Mouse (Mus musculus): ENCODE results near the gene Antxrl. TPM values are rescaled to one million over a fixed set of nuclear protein-coding genes. Genes with fewer than 3 reads are reported as not detected.
A peak's percentile ranks its signal among the peaks of the same experiment; 100 is the strongest.

Gene Antxrl
- polyA plus RNA-seq, 1 experiment from 2014 or later, result not detected

DNA sequence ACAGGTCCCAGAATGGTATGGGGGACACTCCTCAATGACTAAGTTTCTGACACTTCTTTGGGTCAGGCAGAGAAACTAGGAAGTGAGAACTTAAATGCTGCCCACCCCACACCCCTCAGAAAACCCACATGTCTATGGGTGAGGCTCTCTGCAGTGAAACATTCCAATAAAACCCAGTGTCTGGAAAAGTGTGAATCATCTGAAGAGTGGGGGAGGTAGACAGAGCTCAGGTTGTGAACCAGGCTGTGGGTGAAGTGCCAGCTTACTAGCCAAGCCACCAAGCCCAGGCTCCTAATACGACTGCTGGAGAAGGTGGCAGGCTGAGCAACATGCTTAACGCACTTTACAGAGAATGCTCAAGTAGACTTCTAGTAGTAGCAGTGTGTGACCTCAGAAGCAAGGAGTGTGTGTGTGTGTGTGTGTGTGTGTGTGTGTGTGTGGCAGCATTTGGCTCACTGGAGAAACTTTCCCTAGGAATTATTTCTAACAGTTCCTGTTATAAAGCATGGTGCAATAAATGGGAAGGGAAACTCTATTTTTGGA, 35.4 kb downstream of the Antxrl start:
- H3K9me3 ChIP-seq (ENCODE audit: control insufficient read depth, low read length), result no peaks in the 10 kb centered on the region
- no peak for ATAC-seq (ENCODE audit: low read depth)
- 85% methylated on average over 2 of the region's 2 CpGs for WGBS
- no peak overlapping the region for H3K4me2 ChIP-seq (ENCODE audit: low read depth, low read length)
- no peaks in the 10 kb centered on the region for H3K4me1 ChIP-seq (ENCODE audit: control insufficient read depth, insufficient read depth, low read length)
- H3K27ac ChIP-seq (replicated peaks; ENCODE audit: low read depth, low read length), result no peak overlapping the region
- no peak for DNase-seq (ENCODE audit: low spot score)
- H3K27me3 ChIP-seq (replicated peaks; ENCODE audit: control insufficient read depth, insufficient read depth, low read length), result no peaks in the 10 kb centered on the region
- H3K9ac ChIP-seq (ENCODE audit: low read depth, low read length), result no peak overlapping the region
- no peaks in the 10 kb centered on the region for H3K36me3 ChIP-seq (ENCODE audit: control insufficient read depth, insufficient read depth, low read length)
- H3K4me3 ChIP-seq (ENCODE audit: low read depth, low read length), result no peak overlapping the region

DNA sequence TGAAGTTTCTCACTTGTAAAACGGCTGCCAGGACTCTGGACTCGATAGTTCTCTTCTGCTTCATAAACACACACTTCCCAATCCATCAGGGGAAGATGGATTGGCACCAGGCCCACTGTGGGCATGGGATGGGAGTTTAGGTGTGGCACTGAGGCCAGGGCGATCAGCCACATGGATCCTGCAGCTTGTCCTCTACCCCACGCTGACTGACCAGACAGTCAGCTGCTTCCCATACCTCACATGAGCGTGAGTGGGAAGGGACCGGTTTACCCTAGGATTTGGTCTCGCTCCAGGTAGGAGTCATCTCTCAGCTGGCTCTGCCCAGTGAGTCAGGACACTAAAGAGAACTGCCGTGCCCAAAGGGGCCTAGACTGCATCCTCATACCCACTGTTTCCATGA, 37.3 kb downstream of the Antxrl start:
- Histone ChIP-seq H3K27me3 (replicated peaks; ENCODE audit: control insufficient read depth, insufficient read depth, low read length) (no peaks in the 10 kb centered on the region), H3K9me3 (ENCODE audit: control insufficient read depth, low read length) (no peaks in the 10 kb centered on the region), H3K36me3 (ENCODE audit: control insufficient read depth, insufficient read depth, low read length) (no peaks in the 10 kb centered on the region), H3K4me2 (ENCODE audit: low read depth, low read length) (no peak overlapping the region), H3K4me3 (ENCODE audit: low read depth, low read length) (no peak overlapping the region), H3K4me1 (ENCODE audit: control insufficient read depth, insufficient read depth, low read length) (no peaks in the 10 kb centered on the region), H3K9ac (ENCODE audit: low read depth, low read length) (no peak overlapping the region), H3K27ac (replicated peaks; ENCODE audit: low read depth, low read length) (no peak overlapping the region)
- no peak for DNase-seq (ENCODE audit: low spot score)
- no peak for ATAC-seq (ENCODE audit: low read depth)
- WGBS, result 84% methylated on average over 8 of the region's 8 CpGs

DNA sequence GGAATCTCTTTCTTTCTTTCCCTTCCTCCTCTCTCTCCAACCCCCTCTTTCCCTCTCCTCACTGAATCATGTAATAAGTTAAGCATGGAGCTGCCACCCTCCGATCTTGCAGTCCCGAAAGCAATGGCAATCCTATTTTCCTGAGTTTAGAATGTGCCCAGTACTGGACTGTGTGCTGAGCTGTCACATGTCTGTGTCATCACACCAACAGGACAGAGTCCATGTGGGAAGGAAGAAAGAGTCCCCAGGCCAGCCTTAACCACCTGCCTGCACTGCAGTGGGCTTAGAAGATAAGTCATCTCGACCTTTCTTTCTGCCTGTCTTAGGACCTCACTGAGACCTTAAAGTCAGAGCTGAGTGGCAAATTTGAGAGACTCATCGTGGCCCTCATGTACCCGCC, 39.0 kb downstream of the Antxrl start:
- WGBS, result 80% methylated on average over 5 of the region's 5 CpGs
- no peak overlapping the region for H3K4me3 ChIP-seq (ENCODE audit: low read depth, low read length)
- no peak overlapping the region for H3K9ac ChIP-seq (ENCODE audit: low read depth, low read length)
- H3K4me1 ChIP-seq (ENCODE audit: control insufficient read depth, insufficient read depth, low read length), result no peaks in the 10 kb centered on the region
- DNase-seq (ENCODE audit: low spot score) (no peak), ATAC-seq (ENCODE audit: low read depth) (no peak)
- H3K27me3 ChIP-seq (replicated peaks; ENCODE audit: control insufficient read depth, insufficient read depth, low read length), result no peaks in the 10 kb centered on the region
- H3K4me2 ChIP-seq (ENCODE audit: low read depth, low read length), result no peak overlapping the region
- no peaks in the 10 kb centered on the region for H3K9me3 ChIP-seq (ENCODE audit: control insufficient read depth, low read length)
- no peak overlapping the region for H3K27ac ChIP-seq (replicated peaks; ENCODE audit: low read depth, low read length)
- H3K36me3 ChIP-seq (ENCODE audit: control insufficient read depth, insufficient read depth, low read length), result no peaks in the 10 kb centered on the region

DNA sequence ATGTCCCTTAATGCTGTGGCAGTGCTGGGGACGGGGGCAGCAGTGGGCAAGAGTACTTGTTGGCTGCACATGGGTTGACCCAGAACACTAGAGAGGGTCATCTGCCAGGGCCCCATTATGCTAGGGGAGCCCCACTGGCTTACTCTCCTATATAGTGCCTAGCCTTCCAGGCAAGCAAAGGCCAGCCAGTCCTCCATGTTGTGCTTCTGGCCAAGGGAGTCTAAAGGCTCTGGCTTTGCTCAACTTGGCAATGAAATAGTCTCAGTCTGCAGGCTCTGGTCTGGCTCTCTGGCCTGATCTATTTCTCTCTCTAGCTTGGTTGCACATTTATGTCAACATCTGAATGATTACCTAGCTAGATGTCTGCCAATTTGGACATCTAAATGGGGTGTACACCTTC, 40.3 kb downstream of the Antxrl start:
- Histone ChIP-seq H3K27ac (replicated peaks; ENCODE audit: low read depth, low read length) (no peak overlapping the region), H3K9ac (ENCODE audit: low read depth, low read length) (no peak overlapping the region), H3K27me3 (replicated peaks; ENCODE audit: control insufficient read depth, insufficient read depth, low read length) (no peaks in the 10 kb centered on the region), H3K4me3 (ENCODE audit: low read depth, low read length) (no peak overlapping the region), H3K9me3 (ENCODE audit: control insufficient read depth, low read length) (no peaks in the 10 kb centered on the region), H3K36me3 (ENCODE audit: control insufficient read depth, insufficient read depth, low read length) (no peaks in the 10 kb centered on the region), H3K4me1 (ENCODE audit: control insufficient read depth, insufficient read depth, low read length) (no peaks in the 10 kb centered on the region), H3K4me2 (ENCODE audit: low read depth, low read length) (no peak overlapping the region)
- 100% methylated on average over 1 of the region's 1 CpGs for WGBS
- ATAC-seq (ENCODE audit: low read depth), result no peak
- DNase-seq (ENCODE audit: low spot score), result no peak

DNA sequence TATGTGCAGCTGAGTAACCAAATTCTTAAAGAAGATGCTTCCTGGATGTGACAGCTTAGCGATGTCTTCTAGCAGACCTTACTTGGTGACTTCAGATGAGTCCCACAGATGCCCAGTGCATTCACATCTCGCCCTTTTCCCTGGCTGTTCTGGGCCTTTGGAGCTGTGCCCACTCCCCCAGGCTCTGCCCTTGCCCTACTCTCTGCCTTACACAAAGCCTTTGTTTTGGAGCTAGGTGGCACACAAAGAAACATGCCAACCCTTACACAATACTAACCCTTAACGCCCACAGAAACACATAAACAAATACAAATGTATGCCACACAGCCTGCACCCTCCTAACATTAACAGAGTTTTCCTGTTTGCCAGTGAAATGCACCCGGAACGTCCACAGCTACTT, 43.7 kb downstream of the Antxrl start:
- WGBS, result 78% methylated on average over 5 of the region's 5 CpGs

DNA sequence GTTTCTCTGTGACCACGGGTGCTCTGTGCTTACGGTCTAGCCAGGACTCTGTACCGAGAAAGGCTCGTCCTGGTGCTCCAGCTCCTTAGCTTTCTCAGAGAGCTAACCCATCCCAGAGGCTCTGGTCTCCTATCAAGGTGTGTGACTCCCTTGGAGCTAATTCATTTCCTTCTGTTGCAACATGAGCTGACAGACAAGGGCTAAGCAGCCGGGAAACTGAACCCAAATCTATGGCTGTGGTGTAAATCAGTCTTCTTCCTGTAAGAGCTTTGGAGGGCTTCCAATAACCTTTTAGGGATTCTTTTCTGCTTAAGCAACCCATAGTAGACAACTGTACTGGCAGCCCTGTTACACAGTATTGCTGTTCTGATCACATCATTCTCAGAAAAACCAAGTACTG, 50.1 kb downstream of the Antxrl start, which contains the start of gene A630023A22Rik:
Gene A630023A22Rik, minus strand, starts transcription at position 154 of the 400 bp plus-strand sequence.
- H3K4me1 ChIP-seq (ENCODE audit: control insufficient read depth, insufficient read depth, low read length), result peaks cover 11% of the 10 kb centered on the region; the same call in 1 of the 2 replicates
- no peak within 1 kb of the TSS for H3K27ac ChIP-seq (replicated peaks; ENCODE audit: low read depth, low read length)
- ATAC-seq (ENCODE audit: low read depth), result peak; percentile 54; the same call in 1 of the 2 replicates

More for the DNA sequence above, 43.7 kb downstream of the Antxrl start:
- H3K9ac ChIP-seq (ENCODE audit: low read depth, low read length), result no peak overlapping the region
- H3K9me3 ChIP-seq (ENCODE audit: control insufficient read depth, low read length), result no peaks in the 10 kb centered on the region
- H3K4me3 ChIP-seq (ENCODE audit: low read depth, low read length), result no peak overlapping the region
- no peaks in the 10 kb centered on the region for H3K27me3 ChIP-seq (replicated peaks; ENCODE audit: control insufficient read depth, insufficient read depth, low read length)
- ATAC-seq (ENCODE audit: low read depth) (no peak), DNase-seq (ENCODE audit: low spot score) (no peak)
- H3K27ac ChIP-seq (replicated peaks; ENCODE audit: low read depth, low read length), result no peak overlapping the region
- H3K36me3 ChIP-seq (ENCODE audit: control insufficient read depth, insufficient read depth, low read length), result no peaks in the 10 kb centered on the region
- no peaks in the 10 kb centered on the region for H3K4me1 ChIP-seq (ENCODE audit: control insufficient read depth, insufficient read depth, low read length)
- H3K4me2 ChIP-seq (ENCODE audit: low read depth, low read length), result no peak overlapping the region

DNA sequence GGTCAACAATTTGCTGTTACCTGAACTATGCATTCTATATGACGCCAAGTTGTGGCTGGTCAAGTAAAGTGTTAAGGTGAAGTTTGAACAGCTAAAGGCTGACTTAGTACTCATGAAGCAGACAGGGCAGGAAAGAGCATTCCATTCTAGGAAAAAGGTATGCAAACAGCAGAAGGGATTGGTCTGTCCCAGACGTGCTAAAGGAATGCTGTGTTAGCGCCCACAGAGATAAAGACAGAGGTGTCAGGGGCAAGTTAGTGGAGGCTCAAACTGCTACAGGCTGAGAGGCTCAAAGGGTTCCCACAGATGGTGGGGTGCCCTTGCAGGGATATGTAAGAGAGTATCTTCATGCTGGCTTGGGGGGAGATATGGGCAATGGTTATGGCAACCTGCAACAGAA, 51.3 kb downstream of the Antxrl start:
- ATAC-seq (ENCODE audit: low read depth) (no peak), DNase-seq (ENCODE audit: low spot score) (no peak)
- Histone ChIP-seq H3K27me3 (replicated peaks; ENCODE audit: control insufficient read depth, insufficient read depth, low read length) (no peaks in the 10 kb centered on the region), H3K9me3 (ENCODE audit: control insufficient read depth, low read length) (no peaks in the 10 kb centered on the region), H3K36me3 (ENCODE audit: control insufficient read depth, insufficient read depth, low read length) (no peaks in the 10 kb centered on the region), H3K4me3 (ENCODE audit: low read depth, low read length) (no peak overlapping the region), H3K9ac (ENCODE audit: low read depth, low read length) (no peak overlapping the region), H3K4me2 (ENCODE audit: low read depth, low read length) (no peak overlapping the region), H3K4me1 (ENCODE audit: control insufficient read depth, insufficient read depth, low read length) (peaks cover 11% of the 10 kb centered on the region; the same call in 1 of the 2 replicates), H3K27ac (replicated peaks; ENCODE audit: low read depth, low read length) (no peak overlapping the region)
- 70% methylated on average over 3 of the region's 3 CpGs for WGBS

More for the DNA sequence above, 50.1 kb downstream of the Antxrl start, which contains the start of gene A630023A22Rik:
- H3K36me3 ChIP-seq (ENCODE audit: control insufficient read depth, insufficient read depth, low read length), result no peaks in the 10 kb centered on the region
- no peaks in the 10 kb centered on the region for H3K27me3 ChIP-seq (replicated peaks; ENCODE audit: control insufficient read depth, insufficient read depth, low read length)
- WGBS, result 54% methylated on average over 5 of the region's 5 CpGs
- no peak within 1 kb of the TSS for H3K4me3 ChIP-seq (ENCODE audit: low read depth, low read length)
- DNase-seq (ENCODE audit: low spot score), result peak; percentile 82
- no peaks in the 10 kb centered on the region for H3K9me3 ChIP-seq (ENCODE audit: control insufficient read depth, low read length)
- H3K9ac ChIP-seq (ENCODE audit: low read depth, low read length), result 0 out of 2 replicates have a peak within 1 kb of the TSS, but pooled peaks have one; percentile 14
- no peak within 1 kb of the TSS for H3K4me2 ChIP-seq (ENCODE audit: low read depth, low read length)

DNA sequence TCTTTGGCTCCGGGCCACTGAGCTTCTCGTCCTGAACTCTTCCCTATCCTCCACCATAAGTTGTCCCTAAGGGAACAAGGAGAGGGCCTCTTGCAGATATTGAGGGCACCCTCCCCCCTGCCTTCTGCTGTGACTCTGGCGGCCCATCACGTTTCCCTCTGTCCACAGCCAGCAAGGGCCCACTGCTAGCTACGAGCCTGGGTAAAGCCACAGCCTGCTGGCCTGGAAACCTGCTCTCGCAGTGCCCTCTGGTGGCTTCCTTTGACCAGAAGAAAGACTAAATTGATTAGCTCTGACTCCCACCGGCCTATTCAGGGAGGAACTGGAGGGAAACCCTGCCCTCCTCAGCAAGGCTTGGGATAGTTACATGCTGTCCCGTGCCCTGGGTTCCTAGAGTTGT, 52.4 kb downstream of the Antxrl start:
- ATAC-seq (ENCODE audit: low read depth) (peak; percentile 62), DNase-seq (ENCODE audit: low spot score) (peak; percentile 69)
- 26% methylated on average over 8 of the region's 8 CpGs for WGBS
- peaks cover 11% of the 10 kb centered on the region; the same call in 1 of the 2 replicates for H3K4me1 ChIP-seq (ENCODE audit: control insufficient read depth, insufficient read depth, low read length)
- no peaks in the 10 kb centered on the region for H3K27me3 ChIP-seq (replicated peaks; ENCODE audit: control insufficient read depth, insufficient read depth, low read length)
- H3K27ac ChIP-seq (replicated peaks; ENCODE audit: low read depth, low read length), result no peak overlapping the region
- H3K36me3 ChIP-seq (ENCODE audit: control insufficient read depth, insufficient read depth, low read length), result no peaks in the 10 kb centered on the region
- H3K9ac ChIP-seq (ENCODE audit: low read depth, low read length), result no peak overlapping the region
- H3K4me2 ChIP-seq (ENCODE audit: low read depth, low read length), result no peak overlapping the region
- no peak overlapping the region for H3K4me3 ChIP-seq (ENCODE audit: low read depth, low read length)
- no peaks in the 10 kb centered on the region for H3K9me3 ChIP-seq (ENCODE audit: control insufficient read depth, low read length)

DNA sequence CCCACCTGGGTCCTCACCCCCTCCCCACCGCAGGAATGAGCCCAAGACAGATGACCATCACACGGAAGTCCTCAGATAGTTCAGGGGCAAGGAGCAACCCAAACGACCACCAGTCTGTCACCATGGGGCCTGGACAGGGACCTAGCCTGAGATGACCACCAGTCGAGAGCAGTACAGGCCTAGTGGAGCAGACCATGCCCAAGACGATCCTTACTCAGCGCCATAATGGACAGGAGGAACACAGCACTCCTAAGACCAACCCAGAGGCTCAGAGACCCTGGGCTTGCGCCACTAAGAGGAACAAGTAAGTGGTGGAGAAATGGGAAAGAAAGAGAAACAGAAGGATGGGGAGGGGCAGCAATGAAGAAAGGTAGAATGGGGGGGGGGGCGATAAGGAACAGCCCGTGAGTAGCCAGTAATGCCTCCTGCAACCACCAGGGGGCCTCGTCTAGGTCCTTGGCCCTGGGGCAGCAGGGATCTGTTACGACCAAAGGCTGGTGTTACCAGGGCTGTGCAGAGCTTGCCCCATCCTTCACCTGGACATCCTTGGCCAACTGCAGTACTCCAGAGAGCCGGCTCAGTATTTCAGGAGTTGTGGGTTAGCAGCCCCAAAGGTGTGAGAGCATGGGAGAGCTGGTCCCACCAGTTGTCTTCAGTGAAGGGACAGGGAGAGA, 54.0 kb downstream of the Antxrl start:
- no peak for DNase-seq (ENCODE audit: low spot score)
- ATAC-seq (ENCODE audit: low read depth), result no peak

More for the DNA sequence above, 54.0 kb downstream of the Antxrl start:
- 61% methylated on average over 9 of the region's 12 CpGs for WGBS
- Histone ChIP-seq H3K9ac (ENCODE audit: low read depth, low read length) (no peak overlapping the region), H3K36me3 (ENCODE audit: control insufficient read depth, insufficient read depth, low read length) (no peaks in the 10 kb centered on the region), H3K4me3 (ENCODE audit: low read depth, low read length) (no peak overlapping the region), H3K9me3 (ENCODE audit: control insufficient read depth, low read length) (no peaks in the 10 kb centered on the region), H3K27me3 (replicated peaks; ENCODE audit: control insufficient read depth, insufficient read depth, low read length) (no peaks in the 10 kb centered on the region), H3K4me1 (ENCODE audit: control insufficient read depth, insufficient read depth, low read length) (peaks cover 11% of the 10 kb centered on the region; the same call in 1 of the 2 replicates), H3K4me2 (ENCODE audit: low read depth, low read length) (no peak overlapping the region), H3K27ac (replicated peaks; ENCODE audit: low read depth, low read length) (no peak overlapping the region)
